Mouse (Mus musculus): Measurements from ENCODE around the gene Sgcd. TPM values are rescaled to one million over a fixed set of nuclear protein-coding genes. Genes with fewer than 3 reads are reported as not detected.
"Not testable (repeated sequence)": the region's sequence is repeated elsewhere in the genome, so short reads cannot be mapped to it uniquely, and the experiment has no call there.

Gene Sgcd
- polyA plus RNA-seq, 1 experiment from 2014 or later = 3.4 TPM

DNA sequence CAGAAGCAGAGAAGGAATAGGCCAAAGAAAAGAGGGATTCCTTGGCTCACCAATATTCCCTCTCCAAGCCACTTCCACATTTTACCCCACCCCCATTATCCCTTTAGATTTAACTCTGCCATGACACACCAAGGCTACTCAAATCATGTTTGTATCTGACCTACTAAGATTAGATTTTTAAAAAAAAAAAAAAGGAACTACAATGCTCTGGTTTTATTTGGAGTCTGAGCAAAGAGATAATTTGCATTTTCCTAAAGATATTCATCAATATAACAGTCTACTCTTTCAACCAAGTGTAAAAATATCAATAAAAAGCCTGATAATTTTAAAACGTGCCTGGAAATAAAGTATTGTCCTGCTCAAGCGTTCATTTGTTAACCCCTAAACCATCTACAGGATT is 543.1 kb downstream of the Sgcd start:
- H3K27ac ChIP-seq (replicated peaks; ENCODE audit: low read depth, low read length) = no peak overlapping the region
- H3K4me1 ChIP-seq (ENCODE audit: control insufficient read depth, insufficient read depth, low read length) = no peaks in the 10 kb centered on the region
- no peaks in the 10 kb centered on the region for H3K9me3 ChIP-seq (replicated peaks; ENCODE audit: control insufficient read depth, low read length)
- H3K36me3 ChIP-seq (replicated peaks; ENCODE audit: control insufficient read depth, insufficient read depth, low read depth, low read length) = no peaks in the 10 kb centered on the region
- ATAC-seq (replicated peaks; ENCODE audit: insufficient number of reproducible peaks, low FRiP score, low TSS enrichment, low read depth) = no peak
- no peak overlapping the region for H3K9ac ChIP-seq (replicated peaks; ENCODE audit: low read length)
- H3K4me3 ChIP-seq (ENCODE audit: low read depth, low read length) = no peak overlapping the region
- no peak overlapping the region for H3K4me2 ChIP-seq (ENCODE audit: low read depth, low read length)
- 81% methylated on average over 2 of the region's 2 CpGs for WGBS
- DNase-seq (ENCODE audit: low spot score) = no peak
- no peaks in the 10 kb centered on the region for H3K27me3 ChIP-seq (ENCODE audit: control insufficient read depth, insufficient read depth, low read length)

GRCm38 (mm10) chr11:47442266-47442665 is 546.5 kb downstream of the Sgcd start:
- no peaks in the 10 kb centered on the region for H3K36me3 ChIP-seq (replicated peaks; ENCODE audit: control insufficient read depth, insufficient read depth, low read depth, low read length)
- H3K27me3 ChIP-seq (ENCODE audit: control insufficient read depth, insufficient read depth, low read length) = no peaks in the 10 kb centered on the region
- no peaks in the 10 kb centered on the region for H3K4me1 ChIP-seq (ENCODE audit: control insufficient read depth, insufficient read depth, low read length)
- DNase-seq (ENCODE audit: low spot score) (no peak), ATAC-seq (replicated peaks; ENCODE audit: insufficient number of reproducible peaks, low FRiP score, low TSS enrichment, low read depth) (no peak)
- H3K4me2 ChIP-seq (ENCODE audit: low read depth, low read length) = no peak overlapping the region
- WGBS = 85% methylated on average over 2 of the region's 2 CpGs
- no peak overlapping the region for H3K27ac ChIP-seq (replicated peaks; ENCODE audit: low read depth, low read length)
- no peak overlapping the region for H3K9ac ChIP-seq (replicated peaks; ENCODE audit: low read length)
- no peak overlapping the region for H3K4me3 ChIP-seq (ENCODE audit: low read depth, low read length)
- H3K9me3 ChIP-seq (replicated peaks; ENCODE audit: control insufficient read depth, low read length) = no peaks in the 10 kb centered on the region

DNA sequence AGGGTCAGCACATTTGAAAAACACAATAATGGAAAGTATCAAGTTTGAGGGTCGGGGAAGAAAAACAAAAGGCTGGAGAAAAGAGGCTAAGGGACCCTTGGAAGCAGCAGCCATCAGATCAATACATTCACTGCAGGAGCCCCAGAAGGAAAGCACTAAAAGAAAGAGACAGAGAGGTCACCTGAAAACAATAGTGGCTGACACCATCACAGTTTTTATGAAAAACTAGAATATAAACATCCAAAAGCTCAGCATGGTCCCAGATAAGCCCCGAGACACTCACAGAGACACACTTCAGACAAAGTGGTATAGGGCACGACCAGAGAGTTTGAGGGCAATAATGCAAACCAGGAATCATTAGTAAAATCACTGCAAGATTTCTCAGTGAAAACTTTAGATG is 589.2 kb downstream of the Sgcd start:
- ATAC-seq (replicated peaks; ENCODE audit: insufficient number of reproducible peaks, low FRiP score, low TSS enrichment, low read depth) (no peak), DNase-seq (ENCODE audit: low spot score) (no peak)
- Histone ChIP-seq H3K9ac (replicated peaks; ENCODE audit: low read length) (no peak overlapping the region), H3K4me1 (ENCODE audit: control insufficient read depth, insufficient read depth, low read length) (no peaks in the 10 kb centered on the region), H3K27me3 (ENCODE audit: control insufficient read depth, insufficient read depth, low read length) (no peaks in the 10 kb centered on the region), H3K36me3 (replicated peaks; ENCODE audit: control insufficient read depth, insufficient read depth, low read depth, low read length) (no peaks in the 10 kb centered on the region), H3K9me3 (replicated peaks; ENCODE audit: control insufficient read depth, low read length) (no peaks in the 10 kb centered on the region), H3K4me3 (ENCODE audit: low read depth, low read length) (no peak overlapping the region), H3K27ac (replicated peaks; ENCODE audit: low read depth, low read length) (no peak overlapping the region), H3K4me2 (ENCODE audit: low read depth, low read length) (no peak overlapping the region)
- WGBS = 32% methylated on average over 3 of the region's 3 CpGs

DNA sequence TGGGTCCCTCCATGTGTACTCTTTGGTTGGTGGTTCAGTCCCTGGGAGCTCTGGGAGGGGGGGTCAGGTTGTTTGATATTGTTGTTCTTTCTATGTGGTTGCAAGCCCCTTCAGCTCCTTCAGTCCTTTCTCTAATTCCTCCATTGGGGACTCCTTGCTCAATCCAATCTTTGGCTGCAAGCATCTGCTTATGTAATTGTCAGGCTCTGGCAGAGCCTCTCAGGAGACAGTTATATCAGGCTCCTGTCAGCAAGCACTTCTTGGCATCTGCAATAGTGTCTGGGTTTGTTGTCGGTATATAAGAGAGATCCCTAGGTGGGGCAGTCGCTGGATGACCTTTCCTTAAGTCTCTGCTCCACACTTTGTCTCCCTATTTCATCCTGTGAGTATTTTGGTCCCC is 598.0 kb downstream of the Sgcd start:
- not testable (repeated sequence) for H3K36me3 ChIP-seq (replicated peaks; ENCODE audit: control insufficient read depth, insufficient read depth, low read depth, low read length); H3K9ac ChIP-seq (replicated peaks; ENCODE audit: low read length); ATAC-seq (replicated peaks; ENCODE audit: insufficient number of reproducible peaks, low FRiP score, low TSS enrichment, low read depth); H3K4me3 ChIP-seq (ENCODE audit: low read depth, low read length); H3K9me3 ChIP-seq (replicated peaks; ENCODE audit: control insufficient read depth, low read length); H3K27ac ChIP-seq (replicated peaks; ENCODE audit: low read depth, low read length); H3K4me2 ChIP-seq (ENCODE audit: low read depth, low read length); DNase-seq (ENCODE audit: low spot score); H3K4me1 ChIP-seq (ENCODE audit: control insufficient read depth, insufficient read depth, low read length); H3K27me3 ChIP-seq (ENCODE audit: control insufficient read depth, insufficient read depth, low read length)
- 76% methylated on average over 2 of the region's 2 CpGs for WGBS

DNA sequence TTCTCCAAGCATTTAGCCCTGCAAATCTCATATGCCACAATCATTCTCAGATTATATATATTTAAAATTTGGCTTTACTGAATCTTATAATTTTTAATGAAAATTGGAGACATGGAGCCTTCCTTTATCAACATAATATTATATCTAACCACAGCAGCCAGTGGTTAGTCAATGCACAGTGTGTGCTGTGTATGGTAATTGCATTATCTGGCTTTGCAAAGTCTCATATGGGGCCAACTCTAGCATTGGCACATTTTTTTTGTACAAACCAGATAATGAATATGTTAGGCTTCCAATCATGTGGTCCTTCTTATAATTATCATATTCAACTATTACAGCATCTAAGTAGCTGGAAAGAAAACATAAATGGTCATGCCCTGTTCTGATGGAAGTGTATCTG is 599.4 kb downstream of the Sgcd start:
- Histone ChIP-seq H3K36me3 (replicated peaks; ENCODE audit: control insufficient read depth, insufficient read depth, low read depth, low read length) (no peaks in the 10 kb centered on the region), H3K9me3 (replicated peaks; ENCODE audit: control insufficient read depth, low read length) (no peaks in the 10 kb centered on the region), H3K4me3 (ENCODE audit: low read depth, low read length) (no peak overlapping the region), H3K27me3 (ENCODE audit: control insufficient read depth, insufficient read depth, low read length) (no peaks in the 10 kb centered on the region), H3K9ac (replicated peaks; ENCODE audit: low read length) (no peak overlapping the region), H3K4me2 (ENCODE audit: low read depth, low read length) (no peak overlapping the region), H3K27ac (replicated peaks; ENCODE audit: low read depth, low read length) (no peak overlapping the region), H3K4me1 (ENCODE audit: control insufficient read depth, insufficient read depth, low read length) (no peaks in the 10 kb centered on the region)
- ATAC-seq (replicated peaks; ENCODE audit: insufficient number of reproducible peaks, low FRiP score, low TSS enrichment, low read depth) (no peak), DNase-seq (ENCODE audit: low spot score) (no peak)

- H3K4me3 ChIP-seq (ENCODE audit: low read depth, low read length) = no peak overlapping the region
- no peak overlapping the region for H3K27ac ChIP-seq (replicated peaks; ENCODE audit: low read depth, low read length)
- no peaks in the 10 kb centered on the region for H3K36me3 ChIP-seq (replicated peaks; ENCODE audit: control insufficient read depth, insufficient read depth, low read depth, low read length)
- H3K9me3 ChIP-seq (replicated peaks; ENCODE audit: control insufficient read depth, low read length) = no peaks in the 10 kb centered on the region
- no peak for DNase-seq (ENCODE audit: low spot score)
- ATAC-seq (replicated peaks; ENCODE audit: insufficient number of reproducible peaks, low FRiP score, low TSS enrichment, low read depth) = no peak
- no peaks in the 10 kb centered on the region for H3K27me3 ChIP-seq (ENCODE audit: control insufficient read depth, insufficient read depth, low read length)
- H3K4me1 ChIP-seq (ENCODE audit: control insufficient read depth, insufficient read depth, low read length) = no peaks in the 10 kb centered on the region
- WGBS = 74% methylated on average over 3 of the region's 3 CpGs
- H3K4me2 ChIP-seq (ENCODE audit: low read depth, low read length) = no peak overlapping the region
- H3K9ac ChIP-seq (replicated peaks; ENCODE audit: low read length) = no peak overlapping the region
Observed at GRCm38 (mm10) chr11:47387726-47388125, 601.0 kb downstream of the Sgcd start.

- Histone ChIP-seq H3K4me2 (ENCODE audit: low read depth, low read length) (no peak overlapping the region), H3K27ac (replicated peaks; ENCODE audit: low read depth, low read length) (no peak overlapping the region), H3K36me3 (replicated peaks; ENCODE audit: control insufficient read depth, insufficient read depth, low read depth, low read length) (no peaks in the 10 kb centered on the region), H3K9ac (replicated peaks; ENCODE audit: low read length) (no peak overlapping the region), H3K4me3 (ENCODE audit: low read depth, low read length) (no peak overlapping the region), H3K9me3 (replicated peaks; ENCODE audit: control insufficient read depth, low read length) (no peaks in the 10 kb centered on the region), H3K4me1 (ENCODE audit: control insufficient read depth, insufficient read depth, low read length) (no peaks in the 10 kb centered on the region), H3K27me3 (ENCODE audit: control insufficient read depth, insufficient read depth, low read length) (no peaks in the 10 kb centered on the region)
- peak; percentile 44 for DNase-seq (ENCODE audit: low spot score)
- no peak for ATAC-seq (replicated peaks; ENCODE audit: insufficient number of reproducible peaks, low FRiP score, low TSS enrichment, low read depth)
Observed at GRCm38 (mm10) chr11:47386136-47386535, 602.6 kb downstream of the Sgcd start.

DNA sequence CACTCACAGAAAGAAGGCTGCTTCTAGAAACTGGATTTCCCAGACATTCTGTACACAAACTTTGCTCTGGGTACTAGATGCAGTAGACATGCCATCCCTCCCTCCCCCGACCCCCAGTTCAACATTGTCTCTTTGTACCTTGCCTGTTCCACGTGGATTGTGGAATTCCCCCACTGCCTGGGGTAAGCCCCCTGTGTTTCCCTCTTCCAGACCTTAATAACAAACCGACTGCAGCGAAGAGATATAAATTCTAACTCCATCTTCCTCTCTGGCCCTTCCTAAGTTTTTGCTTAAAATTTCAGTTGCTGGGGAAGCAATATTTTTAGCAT is 609.2 kb downstream of the Sgcd start:
- H3K4me1 ChIP-seq (ENCODE audit: control insufficient read depth, insufficient read depth, low read length) = no peaks in the 10 kb centered on the region
- no peaks in the 10 kb centered on the region for H3K36me3 ChIP-seq (replicated peaks; ENCODE audit: control insufficient read depth, insufficient read depth, low read depth, low read length)
- H3K9ac ChIP-seq (replicated peaks; ENCODE audit: low read length) = peak overlapping the region; percentile 79
- no peak overlapping the region; the same call in 1 of the 2 replicates for H3K4me3 ChIP-seq (ENCODE audit: low read depth, low read length)
- H3K9me3 ChIP-seq (replicated peaks; ENCODE audit: control insufficient read depth, low read length) = no peaks in the 10 kb centered on the region
- peak overlapping the region; percentile 96 for H3K27ac ChIP-seq (replicated peaks; ENCODE audit: low read depth, low read length)
- WGBS = 24% methylated on average over 4 of the region's 4 CpGs
- peak overlapping the region; percentile 45; the same call in 1 of the 2 replicates for H3K4me2 ChIP-seq (ENCODE audit: low read depth, low read length)
- DNase-seq (ENCODE audit: low spot score) (no peak), ATAC-seq (replicated peaks; ENCODE audit: insufficient number of reproducible peaks, low FRiP score, low TSS enrichment, low read depth) (no peak)
- H3K27me3 ChIP-seq (ENCODE audit: control insufficient read depth, insufficient read depth, low read length) = no peaks in the 10 kb centered on the region

Measured in embryonic facial prominence, embryonic 11.5 days (tissue).